Mouse (Mus musculus) pancreas, adult 10 weeks (tissue): ENCODE results near the gene Glt1d1. TPM values are rescaled to one million over a fixed set of nuclear protein-coding genes. Genes with fewer than 3 reads are reported as not detected.

Source experiments
- polyA plus RNA-seq: library from polyadenylated mRNA; stranded (reverse); fragments of 350-450 nt; fragmentation: Illumina TruSeq; extraction: RNeasy Lipid Tissue Mini Kit (QIAGEN cat#74804); gene quantifications from one replicate; pipeline ENCODE4 v1.2.3, GENCODE M21; 2015; ENCODE audit warnings: low read depth, low replicate concordance; ENCODE audit not compliant: insufficient read depth

Glt1d1 gene
- 1.5 TPM for polyA plus RNA-seq

DNA sequence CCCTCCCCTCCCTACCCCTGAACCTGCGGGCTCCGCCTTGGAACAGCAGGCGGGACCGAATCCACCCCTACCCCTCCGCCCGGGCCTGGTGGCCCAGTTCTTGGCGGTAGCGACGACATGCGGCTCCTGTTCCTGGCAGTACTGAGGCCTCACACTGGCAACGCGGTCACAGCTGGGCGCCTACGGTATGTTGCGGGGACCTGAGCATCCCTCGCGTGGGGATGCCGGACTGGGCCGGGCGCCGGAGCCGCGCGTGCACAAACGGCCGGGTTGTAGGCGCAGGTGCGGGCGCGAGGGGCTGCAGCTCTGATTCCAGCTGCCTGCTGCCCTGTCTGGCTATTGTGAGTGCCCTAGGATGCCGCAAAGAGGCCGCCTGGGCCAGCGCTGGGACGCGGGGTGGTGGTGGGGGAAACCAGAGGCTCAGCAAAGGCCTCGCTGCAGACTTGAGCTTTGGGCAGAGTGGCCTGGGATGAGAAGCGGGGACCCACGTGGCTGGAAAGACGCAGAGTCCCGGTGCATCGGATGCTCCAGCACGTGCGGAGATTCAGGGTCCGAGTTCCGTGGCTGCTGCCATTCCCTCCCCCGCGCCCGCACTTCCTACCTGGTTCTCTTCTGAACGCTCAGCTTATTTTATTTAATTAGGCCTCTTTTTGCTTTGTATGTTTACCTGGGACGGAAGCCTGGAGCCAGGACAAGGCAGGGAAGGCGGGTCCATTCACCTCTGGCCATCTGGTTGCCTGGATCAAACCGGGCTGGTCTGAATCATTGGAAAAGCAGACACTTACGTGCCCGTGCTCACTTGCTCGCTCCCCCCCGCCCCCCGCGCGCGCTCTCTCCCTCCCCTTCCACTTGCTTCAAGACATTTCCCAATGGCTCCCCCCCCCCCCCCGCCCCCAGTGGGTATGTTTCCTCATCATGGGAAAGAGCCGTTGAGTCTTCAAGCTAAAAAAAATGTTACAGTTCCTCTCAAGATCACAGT lies at the start of gene Glt1d1, which contains the start of gene Slc15a4:
Glt1d1 (plus strand) TSS at position 96 of the 979 bp plus-strand sequence.
Slc15a4 (minus strand) TSS at position 731 of the 979 bp plus-strand sequence.

Other genes starting within 250 kb of the Glt1d1 start
- gene Slc15a4, start 635 bp downstream of the Glt1d1 start, polyA plus RNA-seq = 4.0 TPM